Mouse (Mus musculus) frontal cortex, postnatal 25 days (tissue): ENCODE measurements around the gene Cacna1c.

Experiments
- DNase-seq, 2 experiments: peaks; one replicate each; pipeline ENCODE4 v3.0.0; 2022; ENCODE audit warnings: low spot score in 2 of 2

Cacna1c gene

DNA sequence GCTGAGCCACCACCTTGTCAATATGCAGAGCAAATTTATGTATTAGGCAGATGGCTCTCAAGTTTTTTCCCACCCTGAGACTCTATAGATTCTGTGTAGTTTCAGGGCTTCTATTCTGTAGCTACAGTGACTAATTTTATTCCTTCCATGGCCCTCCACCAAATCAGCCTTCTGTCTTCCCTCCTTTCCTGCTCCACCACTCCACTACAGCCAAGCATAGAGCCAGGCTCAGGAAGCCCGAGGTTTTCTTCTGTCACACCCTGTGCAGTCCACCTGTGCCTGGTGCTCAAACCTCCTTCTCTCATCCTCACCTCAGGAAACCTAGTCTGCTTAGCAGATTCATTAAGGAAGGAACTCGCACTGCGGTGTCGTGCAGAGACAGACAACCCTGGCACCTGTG is 51.1 kb downstream of the Cacna1c start:
- no peak for DNase-seq

GRCm38 (mm10) chr6:119139561-119139960 is 56.7 kb downstream of the Cacna1c start:
- DNase-seq: no peak

GRCm38 (mm10) chr6:119137768-119138167 is 58.5 kb downstream of the Cacna1c start:
- no peak for DNase-seq

DNA sequence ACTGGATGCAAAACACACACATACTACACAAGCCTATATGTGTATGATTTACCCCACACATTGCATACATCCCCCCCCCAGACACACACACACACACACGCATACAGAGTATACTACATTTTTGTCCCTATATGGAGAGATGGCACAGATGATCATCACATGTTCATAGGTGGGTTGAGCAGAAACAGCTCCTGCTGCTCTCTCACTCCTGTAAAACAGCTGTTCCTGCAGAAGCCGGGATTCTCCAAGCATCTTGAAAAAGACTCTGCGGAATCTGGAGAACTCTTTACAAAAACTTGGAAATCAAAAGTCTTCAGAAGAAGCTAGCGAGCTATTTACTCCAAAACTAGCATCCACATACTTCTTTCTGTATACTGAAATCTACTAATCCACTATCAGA is 63.4 kb downstream of the Cacna1c start:
- DNase-seq: no peak

- DNase-seq: no peak
Measured at GRCm38 (mm10) chr6:119132111-119132735, 64.0 kb downstream of the Cacna1c start.

DNA sequence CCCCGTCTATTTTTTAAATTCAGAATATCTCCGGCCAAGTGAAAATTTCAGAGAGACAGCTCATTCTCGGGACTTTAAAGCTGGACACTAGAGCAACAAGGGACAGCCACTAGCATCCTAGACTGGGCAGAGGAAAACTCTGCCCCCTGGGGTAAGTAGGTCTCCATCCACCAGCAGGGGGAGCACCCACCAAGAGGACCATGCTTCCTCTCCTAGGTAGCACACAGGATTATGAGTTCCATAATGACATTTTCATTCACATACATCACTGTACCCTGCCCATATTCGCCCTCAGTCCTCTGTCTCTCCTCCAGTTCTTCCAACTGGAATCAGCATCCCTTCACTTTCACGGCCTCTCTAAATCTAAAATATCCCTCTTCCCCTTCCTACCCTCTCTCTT is 66.6 kb downstream of the Cacna1c start:
- peak; percentile 20 to 34 for DNase-seq

GRCm38 (mm10) chr6:119128521-119128920 is 67.7 kb downstream of the Cacna1c start:
- no peak for DNase-seq

DNA sequence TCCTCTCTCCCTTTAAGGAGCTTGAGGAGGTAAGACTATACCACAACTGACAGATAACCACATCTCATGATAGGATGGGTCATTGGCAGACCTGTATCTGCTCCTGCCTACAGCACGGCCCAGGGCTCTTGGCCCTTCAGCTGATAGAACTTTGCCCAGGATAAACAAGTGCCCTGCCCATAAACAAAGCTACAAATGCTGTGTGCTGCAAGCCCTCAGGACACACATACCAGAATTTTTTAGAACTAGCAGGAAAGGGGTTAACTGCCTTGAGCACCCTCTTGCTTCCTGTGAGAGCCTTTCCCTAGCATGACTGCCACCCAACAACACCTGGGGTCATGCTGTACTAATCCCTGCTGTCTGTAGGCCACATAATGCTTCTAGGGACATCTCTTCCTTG is 68.1 kb downstream of the Cacna1c start:
- DNase-seq: no peak

DNA sequence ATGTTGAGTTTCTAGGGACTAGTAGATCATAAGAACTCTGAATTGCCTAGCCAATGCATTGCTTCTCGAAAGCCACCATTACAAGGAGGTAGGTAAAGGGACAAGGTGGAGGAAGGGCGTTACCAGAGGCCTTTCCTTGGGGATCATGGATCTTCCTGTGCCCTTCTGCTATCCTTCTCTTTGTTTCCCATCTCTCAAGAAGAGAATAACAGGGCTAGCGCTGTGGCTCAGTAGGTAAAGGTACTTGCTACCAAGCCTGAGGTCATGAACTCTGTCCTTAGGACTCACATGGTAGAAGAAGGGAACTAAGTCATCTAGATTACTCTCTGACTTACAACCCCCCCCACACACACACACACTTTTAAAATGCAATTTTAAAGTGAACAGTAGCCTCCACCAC is 69.2 kb downstream of the Cacna1c start:
- DNase-seq: no peak

- no peak for DNase-seq
Measured at GRCm38 (mm10) chr6:119118371-119118770, 77.8 kb downstream of the Cacna1c start.

DNA sequence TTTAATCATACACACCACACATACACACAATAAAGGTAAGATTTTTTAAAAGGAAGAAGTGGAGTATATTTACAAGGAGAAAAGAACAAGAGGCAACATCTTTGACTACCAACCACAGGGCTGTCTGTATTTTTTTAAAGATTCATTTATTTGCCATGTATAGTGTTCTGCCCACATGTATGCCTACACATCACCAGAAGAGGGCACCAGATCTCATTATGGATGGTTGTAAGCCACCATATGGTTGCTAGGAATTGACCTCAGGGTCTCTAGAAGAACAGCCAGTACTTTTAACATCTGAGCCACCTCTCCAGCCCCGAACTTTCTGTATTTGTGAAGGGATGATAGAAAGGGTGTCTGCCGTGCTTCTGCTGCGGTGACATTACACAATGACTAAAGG is 79.9 kb downstream of the Cacna1c start:
- DNase-seq: no peak

DNA sequence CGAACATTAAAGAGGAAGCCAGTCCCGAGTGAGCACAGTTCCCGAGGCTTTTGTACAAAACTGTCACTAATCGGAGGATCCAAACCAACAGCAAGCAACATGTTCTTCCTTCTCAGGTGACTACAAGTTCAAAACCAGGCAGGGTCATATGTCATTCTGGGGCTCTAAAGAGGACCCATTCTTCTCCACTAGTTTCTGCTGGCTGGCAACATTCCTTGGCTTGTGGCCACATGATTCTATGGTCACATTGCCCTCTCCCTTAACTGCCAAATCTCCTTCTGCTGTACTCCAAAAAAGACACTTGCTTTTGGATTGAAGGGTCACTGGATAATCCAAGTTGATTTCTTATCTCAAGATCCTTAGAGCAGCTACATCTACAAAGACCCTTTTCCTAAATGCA is 82.9 kb downstream of the Cacna1c start:
- no peak for DNase-seq

GRCm38 (mm10) chr6:119110369-119110768 is 85.8 kb downstream of the Cacna1c start:
- no peak for DNase-seq

DNA sequence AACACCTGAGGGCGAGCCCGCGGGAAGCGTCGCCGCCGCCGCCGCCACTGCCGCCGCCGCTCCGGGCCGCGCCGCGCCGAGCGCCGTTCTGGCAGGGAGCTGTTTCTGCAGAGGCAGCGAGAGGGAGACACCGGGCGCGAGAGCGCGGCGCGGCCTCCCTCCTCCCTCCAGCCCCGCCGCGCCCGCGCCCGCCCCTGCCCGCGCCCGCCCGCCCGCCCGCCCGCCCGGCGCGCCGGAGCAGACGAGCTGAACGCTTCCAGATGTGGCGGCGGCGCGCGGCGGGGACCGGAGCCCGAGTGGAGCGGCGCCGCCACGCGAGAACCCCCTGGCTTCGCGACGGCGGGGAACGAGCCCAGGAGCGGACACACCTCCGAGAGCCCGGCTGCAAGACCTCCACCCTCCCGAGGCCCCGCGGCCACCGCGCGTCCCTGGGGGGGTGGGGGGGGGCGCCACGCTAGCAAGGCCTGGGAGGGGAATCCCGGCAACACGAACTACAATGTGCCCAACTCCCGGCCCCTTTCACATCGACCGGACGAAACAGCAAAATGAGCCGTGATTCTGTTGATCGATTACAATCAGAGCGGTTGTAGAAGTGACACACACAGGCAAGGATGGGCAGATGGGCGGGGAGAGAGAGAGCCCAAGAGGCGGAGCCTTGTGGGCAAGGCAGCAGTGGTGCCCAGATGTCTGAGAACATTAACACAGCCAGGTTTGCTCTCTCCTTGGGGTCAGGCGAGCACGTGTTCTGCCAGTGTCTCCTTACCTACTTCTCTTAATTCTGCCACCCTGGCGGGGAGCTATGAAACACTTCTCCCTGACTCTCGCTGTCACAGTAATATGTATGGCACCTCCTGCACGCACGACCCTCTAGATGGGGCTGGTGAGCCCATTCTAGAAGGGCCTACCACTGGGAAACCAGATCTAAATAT is 87.5 kb downstream of the Cacna1c start:
- peak; percentile 57 to 61 for DNase-seq

- DNase-seq: peak in 1 of 2 experiments; percentile 20
Measured at GRCm38 (mm10) chr6:119107856-119108465, 88.3 kb downstream of the Cacna1c start.

DNA sequence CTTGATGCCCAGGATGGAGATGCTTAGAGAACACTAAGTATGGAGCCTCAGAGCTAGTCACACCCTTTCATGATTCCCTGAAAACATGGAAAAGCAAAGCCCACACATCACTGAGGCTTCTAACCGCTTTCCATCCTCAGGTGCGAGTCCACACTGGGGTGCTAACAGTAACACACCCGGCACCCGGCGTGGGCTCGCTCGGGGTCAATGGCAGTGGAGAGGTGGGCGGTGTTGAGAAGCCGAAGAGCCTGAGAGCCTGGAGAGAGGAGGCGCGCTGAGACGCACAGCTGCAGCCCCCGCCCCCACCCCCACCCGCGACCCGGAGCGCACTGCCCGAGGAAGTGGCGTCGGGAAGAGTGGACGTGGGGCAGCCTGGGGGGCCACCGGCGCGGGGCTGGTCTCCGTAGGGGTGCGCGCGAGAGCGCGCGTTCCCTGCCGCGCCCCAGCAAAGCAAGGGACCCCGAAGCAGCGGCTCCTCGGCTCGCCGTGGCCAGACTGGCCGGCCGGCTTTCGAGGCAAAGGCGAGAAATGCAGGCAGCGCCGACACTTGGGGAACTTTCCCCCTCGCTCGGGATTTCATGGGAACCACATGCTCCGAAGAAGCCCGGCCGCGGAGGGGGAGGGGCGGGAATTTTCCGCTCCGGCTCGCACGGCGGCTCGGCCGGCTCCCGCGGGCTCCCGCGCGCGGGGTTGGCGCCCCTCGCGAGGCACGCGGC is 88.9 kb downstream of the Cacna1c start:
- peak; percentile 32 to 41 for DNase-seq

DNA sequence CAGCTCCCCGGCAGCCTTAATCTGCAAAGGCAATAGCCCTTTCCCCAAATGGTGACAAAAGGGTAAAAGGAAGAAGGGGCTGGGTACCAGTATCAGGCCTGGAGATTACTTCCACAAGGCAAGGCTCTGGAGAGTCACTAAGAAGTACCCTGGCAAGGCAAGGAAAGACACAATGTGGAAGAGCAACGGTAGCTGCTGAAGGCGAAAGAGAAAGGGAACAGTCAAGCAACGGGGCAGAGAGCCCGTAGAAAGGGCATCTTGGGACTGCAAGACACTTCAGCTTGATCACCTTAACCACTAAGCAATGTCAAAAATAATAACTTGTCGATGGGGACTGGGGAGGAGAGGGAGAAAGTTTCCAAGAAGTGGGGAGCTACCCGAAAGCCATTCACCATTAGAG is 89.5 kb downstream of the Cacna1c start:
- no peak for DNase-seq

GRCm38 (mm10) chr6:119105651-119106595 is 90.3 kb downstream of the Cacna1c start:
- no peak for DNase-seq

- peak; percentile 77 to 86 for DNase-seq
Measured at GRCm38 (mm10) chr6:119104246-119104645, 92.0 kb downstream of the Cacna1c start.

GRCm38 (mm10) chr6:119102936-119103335 is 93.3 kb downstream of the Cacna1c start:
- DNase-seq: no peak

DNA sequence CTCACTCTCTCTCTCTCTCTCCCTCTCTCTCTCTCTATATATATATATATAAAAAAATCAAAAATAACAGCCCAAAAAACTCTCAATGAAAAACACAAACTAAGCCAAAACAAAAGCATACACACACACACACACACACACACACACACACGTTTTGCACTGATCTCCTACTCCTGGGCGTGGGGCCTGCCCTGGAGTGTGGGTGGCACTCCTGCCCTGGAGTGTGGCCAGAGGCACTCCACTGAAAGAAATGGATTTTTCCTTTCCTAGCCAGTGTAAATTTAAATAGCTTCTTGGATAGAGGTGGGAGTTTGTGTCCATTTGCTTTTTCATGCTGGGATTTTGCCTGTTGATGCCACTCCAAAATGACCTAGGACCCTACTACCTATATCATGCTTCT is 96.9 kb downstream of the Cacna1c start:
- no peak for DNase-seq
